Mouse (Mus musculus) kidney, adult 2 months (tissue): ENCODE results near the gene Rbfox3. TPM values are rescaled to one million over a fixed set of nuclear protein-coding genes. Genes with fewer than 3 reads are reported as not detected.

ENCODE experiments used
- DNase-seq: peaks from one replicate; pipeline ENCODE4 v3.0.0; 2021
- H3K27ac ChIP-seq: fragments of 200-500 bp; 2 replicates; pipeline ENCODE4 v1.5.1; 2012; ENCODE audit warnings: low read depth, low read length, control low read depth, inconsistent platforms; ENCODE audit not compliant: insufficient read depth
- H3K27me3 ChIP-seq: fragments of 200-500 bp; replicated peaks from 2 replicates; pipeline ENCODE4 v1.6.1; 2012; ENCODE audit warnings: mild to moderate bottlenecking, moderate library complexity, low read length, inconsistent platforms; ENCODE audit not compliant: control insufficient read depth, insufficient read depth
- H3K36me3 ChIP-seq: fragments of 200-500 bp; 2 replicates; pipeline ENCODE4 v1.6.1; 2012; ENCODE audit warnings: mild to moderate bottlenecking, moderate library complexity, low read length, inconsistent platforms; ENCODE audit not compliant: control insufficient read depth, insufficient read depth
- H3K4me1 ChIP-seq: fragments of 200-500 bp; 2 replicates; pipeline ENCODE4 v1.6.1; 2011; ENCODE audit warnings: low read length; ENCODE audit not compliant: control insufficient read depth, insufficient read depth
- H3K4me3 ChIP-seq: fragments of 200-500 bp; 2 replicates; pipeline ENCODE4 v1.5.1; 2011; ENCODE audit warnings: mild to moderate bottlenecking, low read depth, low read length, control low read depth; ENCODE audit not compliant: insufficient read depth
- CTCF ChIP-seq: fragments of 200-500 bp; conservative IDR thresholded peaks from 2 replicates; pipeline ENCODE4 v1.5.1; 2011; ENCODE audit warnings: low read depth, mild to moderate bottlenecking, control low read depth, low read length, moderate library complexity, mixed read lengths; ENCODE audit not compliant: insufficient read depth, insufficient read length
- POLR2A ChIP-seq: fragments of 200-500 bp; IDR thresholded peaks from one replicate; pipeline ENCODE4 v1.6.1; 2011; ENCODE audit warnings: low read depth, low read length, control low read depth
- WGBS: fragments of 180-500 bp; shearing (Covaris S2); methylation state at CpG from one replicate; pipeline ENCODE4 v1.1.7; 2018; 5-methylcytosine and 5-hydroxymethylcytosine counted together
- polyA plus RNA-seq: library from polyadenylated mRNA; depleted of rRNA; stranded (reverse); fragments of >200 nt; gene quantifications from 2 replicates; pipeline ENCODE4 v1.2.3, GENCODE M21; 2012

Rbfox3 gene
- polyA plus RNA-seq, 1 experiment, result 0.27 TPM

GRCm38 (mm10) chr11:118896032-118896675 lies 15.2 kb downstream of the Rbfox3 start:
- WGBS, result 54% methylated on average over 16 of the region's 16 CpGs
- Histone ChIP-seq H3K27ac (no peak overlapping the region), H3K4me3 (no peak overlapping the region), H3K4me1 (no peaks in the 10 kb centered on the region), H3K36me3 (no peaks in the 10 kb centered on the region), H3K27me3 (no peaks in the 10 kb centered on the region)
- no peak for DNase-seq
- TF ChIP-seq POLR2A (no peak), CTCF (no peak)

GRCm38 (mm10) chr11:118894835-118895234 lies 16.6 kb downstream of the Rbfox3 start:
- WGBS, result 78% methylated on average over 5 of the region's 5 CpGs
- TF ChIP-seq CTCF (no peak), POLR2A (no peak)
- Histone ChIP-seq H3K36me3 (no peaks in the 10 kb centered on the region), H3K27me3 (no peaks in the 10 kb centered on the region), H3K4me1 (no peaks in the 10 kb centered on the region), H3K27ac (no peak overlapping the region), H3K4me3 (no peak overlapping the region)
- DNase-seq, result no peak

GRCm38 (mm10) chr11:118894196-118894595 lies 17.2 kb downstream of the Rbfox3 start:
- Histone ChIP-seq H3K4me3 (no peak overlapping the region), H3K4me1 (no peaks in the 10 kb centered on the region), H3K27me3 (no peaks in the 10 kb centered on the region), H3K36me3 (no peaks in the 10 kb centered on the region), H3K27ac (no peak overlapping the region)
- no peak for TF ChIP-seq POLR2A
- TF ChIP-seq CTCF, result no peak
- WGBS, result 71% methylated on average over 4 of the region's 4 CpGs
- no peak for DNase-seq

DNA sequence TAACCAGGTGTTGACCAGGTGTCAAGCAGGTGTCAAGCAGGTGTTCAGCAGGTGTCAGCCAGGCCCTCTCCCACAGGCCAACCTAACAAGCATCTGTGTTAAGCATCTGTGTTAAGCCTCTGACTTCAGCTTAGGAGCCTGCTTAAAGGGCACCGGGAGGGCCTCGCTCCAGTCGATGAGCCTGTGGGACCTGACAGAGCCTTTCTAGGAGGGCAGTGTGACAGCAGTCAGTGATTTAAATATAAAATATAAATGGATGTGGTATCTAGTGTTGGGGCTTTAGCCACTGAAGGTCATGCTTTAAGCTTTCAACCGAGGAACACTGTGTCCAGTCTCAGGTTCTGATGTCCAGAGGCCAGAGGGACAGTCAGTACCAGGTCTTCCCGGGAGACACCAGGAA lies 18.5 kb downstream of the Rbfox3 start:
- 87% methylated on average over 5 of the region's 5 CpGs for WGBS
- DNase-seq, result no peak
- no peaks in the 10 kb centered on the region for H3K27me3 ChIP-seq
- H3K4me3 ChIP-seq, result no peak overlapping the region
- no peaks in the 10 kb centered on the region for H3K36me3 ChIP-seq
- H3K27ac ChIP-seq, result no peak overlapping the region
- TF ChIP-seq CTCF (no peak), POLR2A (no peak)
- no peaks in the 10 kb centered on the region for H3K4me1 ChIP-seq

DNA sequence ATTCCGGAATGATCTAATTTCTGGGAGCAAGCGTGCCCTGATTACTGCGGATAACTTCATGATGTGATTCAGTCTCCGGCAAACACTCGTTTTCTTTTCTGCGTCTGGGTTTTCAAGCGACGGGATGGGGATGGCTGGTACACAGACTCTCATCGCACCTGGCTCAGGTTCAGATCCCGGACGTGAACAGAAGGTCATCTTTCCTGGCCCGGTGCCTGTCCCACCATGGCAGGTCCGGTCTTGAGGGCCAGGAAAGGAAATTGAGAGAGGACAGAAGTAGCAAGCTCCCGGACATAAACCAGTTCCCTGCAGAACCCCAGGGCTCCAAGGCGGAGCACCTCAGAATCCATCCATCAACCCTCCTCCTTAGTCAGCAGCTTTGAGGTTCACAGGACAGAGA lies 19.9 kb downstream of the Rbfox3 start:
- no peak overlapping the region for H3K4me3 ChIP-seq
- DNase-seq, result no peak
- no peaks in the 10 kb centered on the region for H3K4me1 ChIP-seq
- H3K27ac ChIP-seq, result no peak overlapping the region
- TF ChIP-seq CTCF, result no peak
- no peak for TF ChIP-seq POLR2A
- no peaks in the 10 kb centered on the region for H3K36me3 ChIP-seq
- H3K27me3 ChIP-seq, result no peaks in the 10 kb centered on the region
- 82% methylated on average over 15 of the region's 15 CpGs for WGBS

GRCm38 (mm10) chr11:118890992-118891398 lies 20.4 kb downstream of the Rbfox3 start:
- TF ChIP-seq CTCF (no peak), POLR2A (no peak)
- DNase-seq, result no peak
- Histone ChIP-seq H3K4me1 (no peaks in the 10 kb centered on the region), H3K4me3 (no peak overlapping the region), H3K27me3 (no peaks in the 10 kb centered on the region), H3K27ac (no peak overlapping the region), H3K36me3 (no peaks in the 10 kb centered on the region)
- WGBS, result 74% methylated on average over 16 of the region's 16 CpGs

- H3K27me3 ChIP-seq, result no peaks in the 10 kb centered on the region
- no peak overlapping the region for H3K27ac ChIP-seq
- DNase-seq, result no peak
- TF ChIP-seq POLR2A, result no peak
- no peak for TF ChIP-seq CTCF
- no peaks in the 10 kb centered on the region for H3K36me3 ChIP-seq
- 56% methylated on average over 5 of the region's 5 CpGs for WGBS
- H3K4me1 ChIP-seq, result no peaks in the 10 kb centered on the region
- no peak overlapping the region for H3K4me3 ChIP-seq
Observed at GRCm38 (mm10) chr11:118890474-118890873, 20.9 kb downstream of the Rbfox3 start.
